Mouse (Mus musculus) liver, embryonic 15.5 days (tissue): ENCODE data around the gene Gabra5. TPM values are rescaled to one million over a fixed set of nuclear protein-coding genes. Genes with fewer than 3 reads are reported as not detected.

Experiments used
- ATAC-seq: fragments of 200-750 bp; cut with Nextera tagmentation; 2 replicates; pipeline ENCODE4 v1.8.0; 2017; ENCODE audit warnings: moderate number of reproducible peaks, mild to moderate bottlenecking, moderate library complexity; ENCODE audit not compliant: insufficient read depth
- H3K27ac ChIP-seq: fragments of 300-500 bp; sonication (generic); replicated peaks from 2 replicates; pipeline ENCODE4 v1.5.1; 2015; ENCODE audit warnings: mild to moderate bottlenecking, inconsistent platforms
- H3K27me3 ChIP-seq: fragments of 300-500 bp; sonication (generic); 2 replicates; pipeline ENCODE4 v1.6.1; 2015; ENCODE audit warnings: mild to moderate bottlenecking, inconsistent platforms
- H3K36me3 ChIP-seq: fragments of 300-500 bp; sonication (generic); replicated peaks from 2 replicates; pipeline ENCODE4 v1.6.1; 2015; ENCODE audit warnings: moderate library complexity, mild to moderate bottlenecking, inconsistent platforms
- H3K4me1 ChIP-seq: fragments of 300-500 bp; sonication (generic); replicated peaks from 2 replicates; pipeline ENCODE4 v1.6.1; 2015; ENCODE audit warnings: inconsistent platforms
- H3K4me2 ChIP-seq: fragments of 300-500 bp; sonication (generic); 2 replicates; pipeline ENCODE4 v1.6.1; 2015; ENCODE audit warnings: moderate library complexity, mild to moderate bottlenecking, inconsistent platforms
- H3K4me3 ChIP-seq: fragments of 300-500 bp; sonication (generic); replicated peaks from 2 replicates; pipeline ENCODE4 v1.5.1; 2015; ENCODE audit warnings: mild to moderate bottlenecking, inconsistent platforms
- H3K9ac ChIP-seq: fragments of 300-500 bp; sonication (generic); 2 replicates; pipeline ENCODE4 v1.6.1; 2015; ENCODE audit warnings: moderate library complexity, mild to moderate bottlenecking, inconsistent platforms
- H3K9me3 ChIP-seq: fragments of 300-500 bp; sonication (generic); replicated peaks from 2 replicates; pipeline ENCODE4 v1.6.1; 2016; ENCODE audit warnings: inconsistent platforms
- WGBS: fragments of 180-500 bp; shearing (Covaris S2); methylation state at CpG from one replicate; pipeline ENCODE4 v1.1.7; 2015; ENCODE audit warnings: mixed read lengths; ENCODE audit not compliant: insufficient replicate concordance; 5-methylcytosine and 5-hydroxymethylcytosine counted together
- polyA plus RNA-seq: library from polyadenylated mRNA; unstranded; fragments of >200 nt; fragmentation: Nextera tagmentation; extraction: Ambion mirVana; gene quantifications from 2 replicates; pipeline ENCODE4 v1.2.1, GENCODE M21; 2015

The Gabra5 gene
- polyA plus RNA-seq, 1 experiment from 2014 or later: not detected

DNA sequence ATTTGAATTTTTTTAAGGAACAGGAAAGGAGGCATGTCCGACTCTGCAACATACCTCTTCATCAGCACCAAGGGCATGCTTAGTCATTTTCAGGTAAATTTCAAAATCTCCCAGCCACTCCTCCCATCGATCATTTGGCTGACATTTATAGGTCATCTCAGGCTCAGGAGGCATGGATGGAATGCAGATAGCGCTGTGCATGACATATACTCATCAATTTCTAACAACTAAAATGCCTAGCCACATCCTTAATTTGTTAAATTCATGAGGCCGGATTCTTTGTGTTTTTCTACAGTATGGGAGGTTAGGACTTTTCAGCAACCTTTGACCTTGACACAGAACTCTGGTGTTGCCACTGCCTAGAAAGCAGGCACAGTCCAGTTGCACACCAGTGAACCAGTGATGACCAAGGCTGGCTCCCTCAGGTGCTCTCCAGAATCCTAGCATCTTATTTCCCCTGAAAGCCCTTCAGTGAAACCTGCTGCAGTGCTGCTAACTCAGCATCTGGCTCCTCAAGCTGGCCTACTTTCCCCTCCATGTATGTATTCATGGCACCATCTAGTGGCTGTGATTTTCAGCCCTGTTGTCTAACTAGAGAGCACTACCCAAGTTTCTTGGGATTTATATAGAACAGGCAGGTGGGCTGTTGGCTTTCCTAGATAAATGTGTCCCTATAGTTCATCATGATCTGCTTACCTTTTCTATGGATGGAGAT is 35.9 kb downstream of the Gabra5 start:
- H3K27me3 ChIP-seq: no peaks in the 10 kb centered on the region
- no peak for ATAC-seq

DNA sequence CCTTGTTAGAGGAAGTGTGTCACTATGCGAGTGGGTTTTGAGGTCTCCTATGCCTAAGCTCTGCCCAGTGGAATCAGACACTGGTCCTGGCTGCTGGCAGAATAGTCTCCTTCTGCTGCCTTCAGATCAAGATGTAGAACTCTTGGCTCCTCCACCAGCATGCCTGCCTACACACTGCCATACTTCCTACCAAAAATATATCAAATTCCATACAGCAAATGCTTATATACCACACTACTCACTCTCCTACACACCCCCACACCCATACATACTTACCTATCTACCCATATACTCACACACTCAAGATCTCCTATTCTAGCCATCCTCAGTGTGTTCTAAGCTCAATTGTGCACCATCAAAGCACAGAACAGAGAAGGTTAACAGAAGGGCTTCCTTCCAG is 38.5 kb downstream of the Gabra5 start:
- no peak overlapping the region for H3K4me3 ChIP-seq
- no peaks in the 10 kb centered on the region for H3K36me3 ChIP-seq
- no peak for ATAC-seq
- no peak overlapping the region for H3K4me2 ChIP-seq
- H3K9me3 ChIP-seq: no peaks in the 10 kb centered on the region
- no peak overlapping the region for H3K9ac ChIP-seq
- H3K4me1 ChIP-seq: no peaks in the 10 kb centered on the region
- 67% methylated on average over 1 of the region's 1 CpGs for WGBS
- no peaks in the 10 kb centered on the region for H3K27me3 ChIP-seq
- no peak overlapping the region for H3K27ac ChIP-seq

More for the DNA sequence above, 35.9 kb downstream of the Gabra5 start:
- H3K4me2 ChIP-seq: no peak overlapping the region
- no peak overlapping the region for H3K27ac ChIP-seq
- H3K4me1 ChIP-seq: no peaks in the 10 kb centered on the region
- no peak overlapping the region for H3K9ac ChIP-seq
- no peak overlapping the region for H3K4me3 ChIP-seq
- 54% methylated on average over 4 of the region's 4 CpGs for WGBS
- no peaks in the 10 kb centered on the region for H3K9me3 ChIP-seq
- no peaks in the 10 kb centered on the region for H3K36me3 ChIP-seq

DNA sequence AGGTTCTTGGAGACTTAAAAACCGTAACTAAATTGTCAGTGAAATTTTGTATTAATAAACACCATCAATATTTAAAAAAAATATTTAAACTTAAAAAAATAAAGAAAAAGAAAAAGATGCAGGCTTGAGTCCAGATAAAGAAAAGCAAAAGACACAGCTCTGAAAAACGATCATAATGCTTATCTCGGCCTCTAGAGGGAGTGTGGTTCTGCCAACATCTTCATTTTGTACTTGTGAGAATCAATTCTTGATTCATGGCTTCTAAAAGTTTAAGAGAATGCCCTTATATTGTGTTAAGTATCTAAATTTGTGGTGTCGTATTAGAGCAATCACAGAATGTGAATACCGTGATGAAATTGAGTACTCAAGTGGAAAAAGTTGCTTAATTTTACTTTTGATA is 49.5 kb downstream of the Gabra5 start:
- Histone ChIP-seq H3K27me3 (no peaks in the 10 kb centered on the region), H3K36me3 (no peaks in the 10 kb centered on the region), H3K9ac (no peak overlapping the region), H3K4me3 (no peak overlapping the region), H3K4me1 (no peaks in the 10 kb centered on the region), H3K27ac (no peak overlapping the region), H3K9me3 (no peaks in the 10 kb centered on the region), H3K4me2 (no peak overlapping the region)
- ATAC-seq: no peak
- 50% methylated on average over 5 of the region's 5 CpGs for WGBS

DNA sequence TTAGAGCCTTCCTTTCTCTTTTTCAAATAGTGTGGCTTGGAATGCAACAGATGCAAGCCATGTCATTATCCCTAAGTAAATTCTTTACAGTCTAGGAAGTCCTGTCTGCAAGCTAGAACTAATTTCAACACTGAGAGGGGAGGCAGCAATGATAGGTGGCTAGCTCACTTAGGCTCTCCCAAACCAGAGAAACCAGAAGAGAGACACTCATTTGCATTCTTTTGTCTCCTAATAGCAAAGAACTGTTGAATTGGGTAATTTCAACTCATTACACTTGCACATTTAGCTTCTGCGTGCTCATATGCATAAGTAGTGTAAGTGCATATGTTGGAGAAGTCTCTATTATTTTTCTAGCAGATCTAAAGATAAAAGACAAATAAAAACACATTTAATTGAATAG is 61.6 kb downstream of the Gabra5 start:
- Histone ChIP-seq H3K27ac (no peak overlapping the region), H3K36me3 (no peaks in the 10 kb centered on the region), H3K9ac (no peak overlapping the region), H3K4me3 (no peak overlapping the region), H3K4me1 (no peaks in the 10 kb centered on the region), H3K9me3 (no peaks in the 10 kb centered on the region), H3K4me2 (no peak overlapping the region), H3K27me3 (no peaks in the 10 kb centered on the region)
- 51% methylated on average over 1 of the region's 1 CpGs for WGBS
- no peak for ATAC-seq

DNA sequence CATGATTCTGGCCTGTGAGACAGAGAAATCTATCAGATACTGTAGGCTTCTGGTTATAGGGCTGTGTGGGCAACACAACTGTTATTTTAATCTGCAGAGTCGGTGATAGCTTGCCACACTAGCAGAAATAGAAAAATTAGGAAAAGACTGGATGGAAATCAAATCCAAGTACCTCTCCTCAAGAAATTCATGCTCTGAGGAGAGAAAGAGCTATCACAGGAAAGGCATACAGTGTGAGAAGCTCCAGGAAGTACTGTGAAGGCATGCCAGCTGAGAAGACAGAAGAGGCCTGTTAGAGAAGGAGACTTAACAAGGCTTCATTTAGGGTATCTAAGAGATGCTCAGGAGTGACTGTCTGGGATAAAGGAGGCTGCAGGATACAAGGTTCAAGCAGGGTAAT is 87.2 kb downstream of the Gabra5 start:
- Histone ChIP-seq H3K4me3 (no peak overlapping the region), H3K9me3 (no peaks in the 10 kb centered on the region), H3K27ac (no peak overlapping the region), H3K4me1 (no peaks in the 10 kb centered on the region), H3K4me2 (no peak overlapping the region), H3K27me3 (no peaks in the 10 kb centered on the region), H3K9ac (no peak overlapping the region), H3K36me3 (no peaks in the 10 kb centered on the region)
- no peak for ATAC-seq
- WGBS: 57% methylated on average over 1 of the region's 1 CpGs

DNA sequence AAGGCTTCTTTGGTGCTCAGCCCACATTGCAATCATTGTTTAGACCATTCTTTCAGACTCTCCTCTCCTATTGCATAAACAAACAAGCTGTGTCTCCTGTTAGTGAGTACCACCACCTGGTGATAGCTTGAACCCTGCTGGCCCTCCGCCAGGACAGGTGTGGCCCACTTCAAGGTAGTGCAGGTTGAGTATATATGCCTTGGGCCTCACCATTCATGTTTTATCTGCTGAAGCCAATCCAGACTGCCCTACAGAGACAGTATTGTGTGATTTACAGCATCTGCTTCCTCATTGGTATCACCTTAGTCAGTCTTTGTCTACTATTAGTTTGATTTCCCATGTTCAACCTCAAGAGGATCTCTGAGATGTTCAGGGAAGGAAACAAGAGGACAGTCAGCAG is 88.8 kb downstream of the Gabra5 start:
- no peaks in the 10 kb centered on the region for H3K27me3 ChIP-seq
- H3K9me3 ChIP-seq: no peaks in the 10 kb centered on the region

DNA sequence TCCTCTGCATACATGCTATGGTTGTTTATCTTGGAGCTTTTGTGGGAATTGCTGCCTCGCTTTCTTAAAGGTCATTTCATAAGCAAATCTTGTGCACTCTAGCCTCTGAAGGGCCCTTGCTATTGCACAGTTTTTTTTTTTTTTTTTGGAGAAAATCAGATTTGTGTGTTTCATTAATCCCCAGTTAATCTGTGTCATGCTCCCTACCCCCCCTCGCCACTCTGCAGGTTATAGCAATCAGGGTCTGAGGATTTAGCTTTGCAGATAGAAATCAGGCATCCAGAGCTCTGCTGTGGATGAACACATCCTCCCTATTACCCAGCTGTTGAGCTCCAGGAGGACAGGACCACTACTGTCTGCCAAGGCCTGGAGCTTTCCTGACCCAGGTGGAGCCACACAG is 90.5 kb downstream of the Gabra5 start, which contains the start of gene Gabrb3:
TSS of gene Gabrb3 (plus strand) at position 301 of the 400 bp plus-strand sequence.
- 54% methylated on average over 2 of the region's 2 CpGs for WGBS
- ATAC-seq: no peak
- no peaks in the 10 kb centered on the region for H3K4me1 ChIP-seq
- no peak within 1 kb of the TSS for H3K9ac ChIP-seq
- no peak within 1 kb of the TSS for H3K27ac ChIP-seq
- H3K36me3 ChIP-seq: no peaks in the 10 kb centered on the region
- H3K9me3 ChIP-seq: no peaks in the 10 kb centered on the region
- no peaks in the 10 kb centered on the region for H3K27me3 ChIP-seq
- H3K4me2 ChIP-seq: no peak within 1 kb of the TSS
- H3K4me3 ChIP-seq: no peak within 1 kb of the TSS

More for the DNA sequence above, 88.8 kb downstream of the Gabra5 start:
- Histone ChIP-seq H3K4me3 (no peak overlapping the region), H3K4me2 (no peak overlapping the region), H3K36me3 (no peaks in the 10 kb centered on the region), H3K4me1 (no peaks in the 10 kb centered on the region), H3K9ac (no peak overlapping the region), H3K27ac (no peak overlapping the region)
- ATAC-seq: no peak
- WGBS: 65% methylated on average over 1 of the region's 1 CpGs

DNA sequence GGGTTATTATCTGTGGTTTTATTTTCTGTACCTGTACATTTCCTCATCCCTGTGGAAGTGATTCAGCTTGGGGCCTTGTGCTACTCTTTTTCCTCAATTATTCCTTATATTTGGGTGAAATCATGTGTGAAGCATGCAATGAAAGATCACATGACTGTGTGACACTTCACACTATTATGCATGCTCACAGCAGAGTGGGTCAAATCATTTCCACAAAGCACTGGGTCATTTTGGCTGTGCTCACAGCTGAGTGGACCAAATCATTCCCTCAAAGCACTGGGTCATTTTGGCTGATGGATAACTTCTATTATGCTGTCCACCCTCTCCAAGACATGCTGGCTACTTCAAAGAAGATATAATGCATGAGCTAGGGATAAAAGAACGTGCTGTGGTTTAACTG is 97.0 kb downstream of the Gabra5 start:
- no peak for ATAC-seq

DNA sequence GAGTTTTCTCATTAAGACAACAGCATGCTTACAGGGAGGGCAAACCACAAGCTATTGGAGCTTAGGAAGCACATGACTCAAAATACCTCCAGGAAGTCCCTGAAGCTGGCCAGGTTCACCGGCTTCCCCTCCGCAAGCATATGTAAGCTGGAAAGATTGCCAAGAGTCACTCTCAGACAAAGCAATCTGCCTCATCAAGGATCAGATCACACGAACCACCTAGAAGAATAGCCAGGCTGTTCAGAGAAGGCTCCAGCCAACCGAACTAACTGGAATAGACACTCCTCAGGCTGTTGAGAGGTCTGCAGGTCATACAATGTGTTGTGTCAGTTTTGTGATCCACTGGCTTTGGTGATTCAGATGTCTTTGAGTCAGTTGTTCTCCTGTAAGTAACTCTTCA is 98.7 kb downstream of the Gabra5 start:
- no peaks in the 10 kb centered on the region for H3K9me3 ChIP-seq
- no peaks in the 10 kb centered on the region for H3K36me3 ChIP-seq
- H3K4me1 ChIP-seq: no peaks in the 10 kb centered on the region
- WGBS: 73% methylated on average over 4 of the region's 4 CpGs
- H3K9ac ChIP-seq: no peak overlapping the region
- no peaks in the 10 kb centered on the region for H3K27me3 ChIP-seq
- H3K4me3 ChIP-seq: no peak overlapping the region
- H3K4me2 ChIP-seq: no peak overlapping the region
- H3K27ac ChIP-seq: no peak overlapping the region
- ATAC-seq: no peak

More for the DNA sequence above, 97.0 kb downstream of the Gabra5 start:
- 20% methylated on average over 1 of the region's 1 CpGs for WGBS
- Histone ChIP-seq H3K27ac (no peak overlapping the region), H3K9ac (no peak overlapping the region), H3K4me1 (no peaks in the 10 kb centered on the region), H3K4me3 (no peak overlapping the region), H3K36me3 (no peaks in the 10 kb centered on the region), H3K4me2 (no peak overlapping the region), H3K9me3 (no peaks in the 10 kb centered on the region), H3K27me3 (no peaks in the 10 kb centered on the region)

DNA sequence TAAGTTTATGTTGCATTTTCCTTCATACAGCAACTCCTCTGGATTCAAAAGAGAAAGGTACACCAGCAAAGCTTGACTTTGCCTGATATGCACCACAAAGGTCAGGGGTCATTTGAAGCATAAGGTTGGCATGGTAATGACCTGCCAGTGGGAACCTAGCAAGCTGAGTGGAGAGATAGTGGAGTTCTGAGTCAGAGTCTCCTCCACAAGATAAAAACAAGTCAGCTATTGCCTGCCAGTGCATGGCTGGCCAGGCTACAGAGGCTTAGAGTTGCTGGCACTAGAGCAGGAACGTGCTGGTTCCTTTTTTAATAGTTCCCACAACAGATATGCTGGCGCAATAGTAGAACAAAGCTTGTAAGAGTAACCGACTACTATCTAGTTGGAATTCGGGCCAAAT is 116.3 kb downstream of the Gabra5 start:
- H3K4me3 ChIP-seq: no peak overlapping the region
- no peaks in the 10 kb centered on the region for H3K36me3 ChIP-seq
- no peaks in the 10 kb centered on the region for H3K27me3 ChIP-seq
- ATAC-seq: no peak
- H3K4me2 ChIP-seq: no peak overlapping the region
- 54% methylated on average over 4 of the region's 4 CpGs for WGBS
- H3K9me3 ChIP-seq: no peaks in the 10 kb centered on the region
- H3K9ac ChIP-seq: no peak overlapping the region
- no peaks in the 10 kb centered on the region for H3K4me1 ChIP-seq
- no peak overlapping the region for H3K27ac ChIP-seq

DNA sequence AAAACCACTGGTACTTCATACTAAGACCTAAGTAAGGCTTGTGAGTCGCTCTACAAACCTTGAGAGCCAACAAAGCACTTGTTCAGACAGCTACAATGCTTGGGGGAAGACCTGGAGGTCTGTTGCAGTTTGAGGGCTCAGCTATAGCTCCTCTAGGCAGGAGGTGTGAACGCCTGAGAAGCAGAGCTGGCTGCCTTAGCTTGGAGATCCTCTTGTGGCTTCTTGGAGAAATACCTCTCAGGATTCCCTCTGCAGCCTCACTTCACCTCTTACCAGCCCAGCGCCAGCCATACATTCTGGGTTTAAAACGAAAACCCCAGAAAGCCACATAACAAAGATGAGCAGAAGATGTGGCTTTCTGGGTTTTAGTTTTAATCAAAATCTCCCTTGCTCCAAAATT is 119.8 kb downstream of the Gabra5 start:
- ATAC-seq: no peak

DNA sequence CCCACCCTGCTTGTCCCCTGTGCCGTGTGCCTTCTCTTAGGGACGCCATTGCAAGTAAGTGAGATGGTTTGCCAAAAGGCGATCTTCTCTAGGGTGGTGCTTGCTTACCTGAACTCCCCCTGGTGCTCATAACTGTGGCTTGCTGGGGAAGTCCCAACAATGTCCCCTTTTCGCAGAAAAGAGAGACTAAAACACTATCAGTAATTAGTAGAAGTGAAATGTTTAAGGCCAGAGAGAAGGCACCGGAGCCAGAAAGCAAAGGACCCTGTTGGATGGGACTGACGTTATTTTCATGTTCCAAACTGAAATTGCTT is 122.6 kb downstream of the Gabra5 start:
- no peak for ATAC-seq
- no peaks in the 10 kb centered on the region for H3K9me3 ChIP-seq
- WGBS: 19% methylated on average over 6 of the region's 6 CpGs
- H3K27ac ChIP-seq: no peak overlapping the region
- no peaks in the 10 kb centered on the region for H3K4me1 ChIP-seq
- H3K27me3 ChIP-seq: peaks cover 24% of the 10 kb centered on the region
- no peak overlapping the region for H3K9ac ChIP-seq
- H3K4me2 ChIP-seq: no peak overlapping the region
- H3K4me3 ChIP-seq: no peak overlapping the region
- no peaks in the 10 kb centered on the region for H3K36me3 ChIP-seq

More for the DNA sequence above, 119.8 kb downstream of the Gabra5 start:
- 19% methylated on average over 4 of the region's 4 CpGs for WGBS
- H3K9me3 ChIP-seq: no peaks in the 10 kb centered on the region
- H3K4me3 ChIP-seq: no peak overlapping the region
- no peak overlapping the region for H3K27ac ChIP-seq
- H3K4me1 ChIP-seq: no peaks in the 10 kb centered on the region
- H3K27me3 ChIP-seq: peaks cover 24% of the 10 kb centered on the region
- H3K36me3 ChIP-seq: no peaks in the 10 kb centered on the region
- H3K9ac ChIP-seq: no peak overlapping the region
- H3K4me2 ChIP-seq: no peak overlapping the region
